Mouse (Mus musculus) heart, embryonic 15.5 days (tissue): ENCODE results near the gene Prdm2. TPM values are rescaled to one million over a fixed set of nuclear protein-coding genes. Genes with fewer than 3 reads are reported as not detected.

Experiments
- ATAC-seq: fragments of 200-750 bp; cut with Nextera tagmentation; replicated peaks from 2 replicates; pipeline ENCODE4 v1.8.0; 2017; ENCODE audit warnings: low read depth, moderate TSS enrichment; ENCODE audit not compliant: insufficient number of reproducible peaks, insufficient read depth, low FRiP score
- H3K27ac ChIP-seq: fragments of 300-500 bp; sonication (generic); 2 replicates; pipeline ENCODE4 v1.5.1; 2015; ENCODE audit warnings: mild to moderate bottlenecking, inconsistent platforms
- H3K27me3 ChIP-seq: fragments of 300-500 bp; sonication (generic); 2 replicates; pipeline ENCODE4 v1.6.1; 2015; ENCODE audit warnings: inconsistent platforms
- H3K36me3 ChIP-seq: fragments of 300-500 bp; sonication (generic); 2 replicates; pipeline ENCODE4 v1.6.1; 2015; ENCODE audit warnings: mild to moderate bottlenecking, inconsistent platforms
- H3K4me1 ChIP-seq: fragments of 300-500 bp; sonication (generic); replicated peaks from 2 replicates; pipeline ENCODE4 v1.6.1; 2015; ENCODE audit warnings: inconsistent platforms
- H3K4me2 ChIP-seq: fragments of 300-500 bp; sonication (generic); 2 replicates; pipeline ENCODE4 v1.6.1; 2015; ENCODE audit warnings: inconsistent platforms, mild to moderate bottlenecking, moderate library complexity
- H3K4me3 ChIP-seq: fragments of 300-500 bp; sonication (generic); 2 replicates; pipeline ENCODE4 v1.5.1; 2015; ENCODE audit warnings: mild to moderate bottlenecking, inconsistent platforms
- H3K9ac ChIP-seq: fragments of 300-500 bp; sonication (generic); 2 replicates; pipeline ENCODE4 v1.6.1; 2015; ENCODE audit warnings: mild to moderate bottlenecking, inconsistent platforms
- H3K9me3 ChIP-seq: fragments of 300-500 bp; sonication (generic); replicated peaks from 2 replicates; pipeline ENCODE4 v1.6.1; 2016; ENCODE audit warnings: inconsistent platforms
- WGBS: fragments of 180-500 bp; shearing (Covaris S2); methylation state at CpG from one replicate; pipeline ENCODE4 v1.1.7; 2015; ENCODE audit warnings: mixed read lengths; 5-methylcytosine and 5-hydroxymethylcytosine counted together
- polyA plus RNA-seq: library from polyadenylated mRNA; unstranded; fragments of >200 nt; fragmentation: Nextera tagmentation; extraction: Ambion mirVana; gene quantifications from 2 replicates; pipeline ENCODE4 v1.2.1, GENCODE M21; 2015

Prdm2 gene
- polyA plus RNA-seq, 1 experiment from 2014 or later: 6.6 TPM

DNA sequence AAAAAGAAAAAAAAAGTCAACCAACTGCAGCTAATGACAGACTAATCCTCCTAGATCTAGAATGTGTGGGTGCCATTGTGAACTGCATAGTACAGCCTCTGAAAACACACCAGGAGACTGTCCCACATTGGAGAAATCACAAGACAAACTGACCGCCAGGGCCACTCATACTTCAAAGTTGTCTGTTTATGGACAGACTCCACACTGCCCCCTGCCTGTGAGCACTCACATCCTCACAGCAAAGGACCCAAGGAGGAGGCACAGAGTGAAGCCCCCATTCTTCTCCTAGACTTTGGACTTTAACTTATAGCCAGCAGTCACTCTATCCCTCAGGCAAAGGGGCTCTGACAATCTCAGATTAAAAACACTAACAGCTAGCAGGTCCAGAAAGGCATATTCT, 61.5 kb downstream of the Prdm2 start:
- Histone ChIP-seq H3K9ac (no peak overlapping the region), H3K4me3 (no peak overlapping the region), H3K36me3 (no peaks in the 10 kb centered on the region), H3K27ac (no peak overlapping the region), H3K9me3 (no peaks in the 10 kb centered on the region), H3K4me1 (peaks cover 24% of the 10 kb centered on the region), H3K27me3 (no peaks in the 10 kb centered on the region), H3K4me2 (no peak overlapping the region)
- 78% methylated on average over 1 of the region's 1 CpGs for WGBS
- no peak for ATAC-seq

DNA sequence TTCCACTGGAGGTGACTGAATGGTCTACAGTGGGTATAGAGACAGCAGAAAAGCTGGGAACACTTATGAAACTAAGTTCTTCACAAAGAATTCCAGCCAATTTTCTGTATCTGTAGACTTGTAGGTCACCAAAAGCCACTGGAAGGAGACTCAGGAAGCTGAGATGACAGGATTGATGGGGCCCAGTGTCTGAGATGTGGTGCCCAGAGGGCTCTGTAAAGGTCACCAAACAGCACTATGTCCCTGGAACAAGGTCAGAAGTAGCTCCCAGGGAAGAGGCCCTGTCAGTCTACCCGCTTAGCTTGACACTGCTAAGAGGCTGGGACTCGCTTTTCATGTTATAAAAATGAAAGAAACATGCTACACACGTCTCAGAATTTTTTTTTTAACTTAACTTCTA, 65.1 kb downstream of the Prdm2 start:
- WGBS: 61% methylated on average over 3 of the region's 3 CpGs

DNA sequence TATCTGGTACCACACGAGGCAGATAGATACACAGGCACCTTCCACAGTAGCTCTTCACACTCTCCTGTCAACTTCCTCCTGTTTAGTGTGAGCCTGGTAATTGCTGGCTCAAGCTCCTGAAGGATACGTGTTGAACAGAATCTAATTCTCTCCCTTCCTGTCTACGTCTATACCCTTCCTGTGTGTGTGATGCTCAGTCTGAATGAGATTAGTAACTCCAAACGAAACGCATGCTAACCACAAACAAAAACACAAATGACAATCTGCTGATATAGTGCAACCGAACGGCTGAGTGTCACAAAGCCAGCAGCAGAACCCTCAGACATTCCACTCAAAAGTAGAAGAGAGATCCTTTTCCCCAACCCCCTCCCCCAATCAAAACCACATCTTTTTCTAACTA, 69.2 kb downstream of the Prdm2 start:
- no peak overlapping the region for H3K27ac ChIP-seq
- H3K9ac ChIP-seq: no peak overlapping the region
- no peaks in the 10 kb centered on the region for H3K27me3 ChIP-seq
- H3K4me2 ChIP-seq: no peak overlapping the region
- no peak overlapping the region for H3K4me3 ChIP-seq
- H3K9me3 ChIP-seq: no peaks in the 10 kb centered on the region
- ATAC-seq: no peak
- peaks cover 20% of the 10 kb centered on the region for H3K4me1 ChIP-seq
- H3K36me3 ChIP-seq: peaks cover 30% of the 10 kb centered on the region
- 45% methylated on average over 7 of the region's 7 CpGs for WGBS

More for the DNA sequence above, 65.1 kb downstream of the Prdm2 start:
- Histone ChIP-seq H3K27me3 (no peaks in the 10 kb centered on the region), H3K4me2 (no peak overlapping the region), H3K4me3 (no peak overlapping the region), H3K9me3 (no peaks in the 10 kb centered on the region), H3K27ac (no peak overlapping the region), H3K4me1 (peaks cover 27% of the 10 kb centered on the region), H3K9ac (no peak overlapping the region), H3K36me3 (no peaks in the 10 kb centered on the region)
- no peak for ATAC-seq

DNA sequence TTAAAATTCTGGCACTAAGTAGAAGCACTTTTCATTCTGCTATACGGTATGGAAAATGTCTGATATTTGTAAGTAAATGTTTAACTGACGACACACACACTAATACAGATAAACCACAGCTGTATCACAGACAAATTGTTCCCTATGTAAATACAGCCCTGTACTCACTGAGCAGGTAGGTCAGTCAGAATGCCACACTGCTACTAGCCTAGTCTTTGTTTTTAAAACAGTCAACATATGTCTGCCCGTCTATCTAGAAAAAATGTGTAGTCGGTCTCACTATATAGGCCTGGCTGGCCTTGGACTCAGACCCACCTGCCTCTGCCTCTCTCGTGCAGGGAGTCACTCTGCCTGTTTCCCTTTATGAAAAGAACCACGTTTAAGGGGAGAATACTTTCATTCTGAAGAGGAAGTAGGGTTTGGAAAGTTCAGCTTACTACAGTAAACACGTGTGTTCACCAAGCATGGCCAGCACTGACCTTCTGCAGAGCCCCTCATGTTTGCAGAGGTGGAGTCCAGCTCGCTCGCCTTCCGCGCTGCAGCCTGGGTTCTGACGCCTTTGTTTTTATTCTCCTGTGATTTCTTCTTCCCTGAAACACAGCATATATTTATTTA, 71.0 kb downstream of the Prdm2 start:
- Histone ChIP-seq H3K4me1 (peaks cover 13% of the 10 kb centered on the region), H3K9ac (no peak overlapping the region), H3K36me3 (peaks cover 33% of the 10 kb centered on the region), H3K27me3 (no peaks in the 10 kb centered on the region), H3K9me3 (no peaks in the 10 kb centered on the region), H3K4me3 (no peak overlapping the region), H3K4me2 (no peak overlapping the region), H3K27ac (no peak overlapping the region)
- ATAC-seq: no peak
- WGBS: 78% methylated on average over 12 of the region's 12 CpGs

DNA sequence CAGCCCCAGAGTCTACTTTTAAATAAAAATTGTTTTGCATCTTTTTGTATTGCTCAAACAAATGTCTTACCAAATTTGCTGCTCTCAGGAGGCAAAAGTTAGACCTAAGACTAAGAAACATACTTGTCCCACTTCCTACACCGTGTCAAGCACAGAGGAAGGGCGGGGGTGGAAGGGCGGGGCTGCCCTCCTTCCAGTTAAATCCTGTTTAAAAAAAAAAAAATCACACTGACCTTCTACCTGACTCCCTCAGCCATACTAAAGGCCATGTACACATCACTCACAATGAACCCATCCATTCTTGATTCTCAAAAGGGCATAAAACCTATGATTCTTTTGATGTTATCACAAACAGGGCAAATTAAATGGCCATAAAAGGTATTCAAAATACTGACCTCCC, 71.9 kb downstream of the Prdm2 start:
- 86% methylated on average over 3 of the region's 3 CpGs for WGBS
- H3K9me3 ChIP-seq: no peaks in the 10 kb centered on the region

DNA sequence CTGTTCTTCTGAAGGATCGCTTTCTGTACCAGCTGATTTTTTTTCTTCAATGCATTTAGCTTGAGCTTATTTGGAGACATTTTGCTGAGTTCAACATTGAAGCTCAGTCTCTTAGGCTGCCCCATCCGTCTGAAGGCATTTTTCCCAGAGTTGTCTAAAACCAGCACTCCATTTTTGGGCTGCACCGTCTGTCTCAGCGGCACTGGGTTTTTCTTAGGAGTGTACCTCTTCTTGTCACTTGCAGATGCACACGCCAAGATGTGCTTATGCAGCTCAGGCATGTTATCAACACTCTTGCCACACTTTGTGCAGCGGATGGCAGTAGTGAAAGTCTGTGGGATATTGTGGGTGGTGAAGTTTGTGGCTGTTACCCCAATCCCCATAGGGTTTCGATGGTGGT, 80.4 kb downstream of the Prdm2 start:
- no peak overlapping the region for H3K4me3 ChIP-seq
- no peak for ATAC-seq
- H3K27me3 ChIP-seq: no peaks in the 10 kb centered on the region
- no peak overlapping the region for H3K4me2 ChIP-seq
- WGBS: 86% methylated on average over 7 of the region's 7 CpGs
- H3K9me3 ChIP-seq: no peaks in the 10 kb centered on the region
- H3K9ac ChIP-seq: no peak overlapping the region
- H3K36me3 ChIP-seq: peaks cover 56% of the 10 kb centered on the region
- no peak overlapping the region for H3K27ac ChIP-seq
- no peaks in the 10 kb centered on the region for H3K4me1 ChIP-seq

More for the DNA sequence above, 71.9 kb downstream of the Prdm2 start:
- peaks cover 37% of the 10 kb centered on the region for H3K36me3 ChIP-seq
- no peaks in the 10 kb centered on the region for H3K27me3 ChIP-seq
- no peak overlapping the region for H3K9ac ChIP-seq
- no peak for ATAC-seq
- H3K4me3 ChIP-seq: no peak overlapping the region
- peaks cover 9% of the 10 kb centered on the region for H3K4me1 ChIP-seq
- H3K4me2 ChIP-seq: no peak overlapping the region
- no peak overlapping the region for H3K27ac ChIP-seq

DNA sequence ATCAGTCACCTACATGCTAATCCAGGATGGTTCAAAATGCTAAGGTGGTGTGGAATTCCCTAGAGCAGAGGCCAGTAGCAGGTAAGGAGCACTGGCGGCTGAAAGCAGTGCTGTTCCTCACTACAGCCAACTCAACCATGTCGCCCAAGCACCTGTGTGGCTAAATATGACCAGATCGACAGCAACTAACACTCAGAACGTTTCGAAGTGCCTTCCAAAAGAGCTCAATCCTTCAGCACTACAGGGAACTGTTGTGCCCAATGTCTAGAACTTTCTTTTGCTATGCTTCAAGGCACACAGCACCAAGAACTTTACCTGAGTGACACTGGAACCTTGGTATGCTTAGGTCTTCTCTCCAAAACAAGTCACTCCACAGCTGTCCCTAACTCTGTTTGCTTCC, 82.4 kb downstream of the Prdm2 start:
- WGBS: 88% methylated on average over 5 of the region's 5 CpGs
- ATAC-seq: no peak
- H3K36me3 ChIP-seq: peaks cover 44% of the 10 kb centered on the region
- H3K9me3 ChIP-seq: no peaks in the 10 kb centered on the region
- no peaks in the 10 kb centered on the region for H3K4me1 ChIP-seq
- no peak overlapping the region for H3K27ac ChIP-seq
- H3K27me3 ChIP-seq: no peaks in the 10 kb centered on the region
- H3K4me3 ChIP-seq: no peak overlapping the region
- no peak overlapping the region for H3K9ac ChIP-seq
- no peak overlapping the region for H3K4me2 ChIP-seq

DNA sequence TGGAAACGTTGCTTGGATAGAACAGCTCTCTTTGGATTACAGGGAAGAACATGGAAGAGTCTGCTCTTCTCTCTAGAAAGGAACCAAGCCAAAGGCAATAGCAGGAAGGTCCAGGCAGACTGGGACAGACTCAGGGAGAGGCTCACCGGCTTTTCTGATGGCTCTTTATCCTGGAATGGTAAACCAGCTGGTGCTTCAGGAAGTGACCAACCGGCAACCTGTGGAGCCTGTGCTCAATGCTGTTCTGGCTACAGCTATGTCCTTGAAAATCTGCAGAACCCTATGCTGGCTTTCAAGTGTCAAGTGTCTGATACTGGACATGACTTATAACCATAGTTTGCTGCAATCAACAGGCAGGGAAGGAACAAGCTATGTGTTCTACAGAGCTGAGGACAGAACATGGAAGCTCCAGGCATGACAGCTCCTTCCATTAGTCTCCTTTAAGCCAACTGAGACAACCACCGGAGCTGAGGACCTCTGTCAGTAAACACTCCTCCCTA, 83.5 kb downstream of the Prdm2 start:
- no peak for ATAC-seq
- H3K9ac ChIP-seq: no peak overlapping the region
- H3K27ac ChIP-seq: no peak overlapping the region
- no peak overlapping the region for H3K4me3 ChIP-seq
- H3K9me3 ChIP-seq: no peaks in the 10 kb centered on the region
- WGBS: 61% methylated on average over 4 of the region's 4 CpGs
- no peaks in the 10 kb centered on the region for H3K27me3 ChIP-seq
- no peak overlapping the region for H3K4me2 ChIP-seq
- no peaks in the 10 kb centered on the region for H3K4me1 ChIP-seq
- peaks cover 32% of the 10 kb centered on the region for H3K36me3 ChIP-seq

DNA sequence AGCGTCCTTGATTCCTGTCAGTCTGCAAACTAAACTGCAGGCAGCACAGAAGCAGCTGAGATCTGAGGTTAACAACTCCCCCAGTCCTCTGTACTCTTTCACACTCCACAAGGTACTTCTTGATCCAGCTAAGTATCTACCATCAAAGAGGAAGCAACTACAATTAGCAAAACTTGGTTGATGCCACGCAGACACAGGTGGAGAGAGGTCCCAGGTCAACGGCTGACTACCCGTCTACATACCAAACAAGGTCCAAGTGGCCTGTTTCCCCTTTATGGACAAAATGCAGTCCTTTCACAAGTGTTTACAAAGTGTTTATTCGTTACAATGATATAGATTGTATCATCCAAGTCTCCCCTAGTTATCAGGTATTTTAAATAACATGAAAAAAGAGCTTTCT, 85.6 kb downstream of the Prdm2 start:
- no peak for ATAC-seq
- no peak overlapping the region for H3K27ac ChIP-seq
- peaks cover 11% of the 10 kb centered on the region for H3K4me1 ChIP-seq
- no peak overlapping the region for H3K4me3 ChIP-seq
- no peaks in the 10 kb centered on the region for H3K27me3 ChIP-seq
- no peak overlapping the region for H3K9ac ChIP-seq
- peaks cover 11% of the 10 kb centered on the region; the same call in 1 of the 2 replicates for H3K36me3 ChIP-seq
- 79% methylated on average over 5 of the region's 5 CpGs for WGBS
- H3K4me2 ChIP-seq: no peak overlapping the region
- no peaks in the 10 kb centered on the region for H3K9me3 ChIP-seq

DNA sequence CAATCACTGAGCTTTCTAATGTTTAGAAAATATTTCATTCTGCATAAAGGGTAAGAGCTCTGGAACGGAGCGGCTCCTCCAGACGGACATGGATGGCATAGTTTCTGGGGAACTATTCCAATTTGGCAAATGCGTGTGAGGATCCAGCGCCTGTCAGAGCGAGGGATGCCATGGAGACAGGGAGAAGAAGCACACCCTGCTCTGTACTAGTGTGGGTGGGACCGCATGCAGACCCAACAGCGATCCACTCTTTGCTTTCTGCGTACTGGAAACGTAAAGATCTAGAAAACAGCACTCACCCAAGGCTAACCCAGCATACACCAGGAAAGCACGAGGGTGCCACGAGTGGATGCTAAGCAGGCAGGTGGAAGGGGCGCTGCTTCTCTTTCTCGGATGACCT, 86.3 kb downstream of the Prdm2 start:
- ATAC-seq: no peak
- 91% methylated on average over 14 of the region's 14 CpGs for WGBS
- Histone ChIP-seq H3K9ac (no peak overlapping the region), H3K36me3 (peaks cover 4% of the 10 kb centered on the region; the same call in 1 of the 2 replicates), H3K4me2 (no peak overlapping the region), H3K9me3 (no peaks in the 10 kb centered on the region), H3K27ac (no peak overlapping the region), H3K27me3 (no peaks in the 10 kb centered on the region), H3K4me1 (peaks cover 11% of the 10 kb centered on the region), H3K4me3 (no peak overlapping the region)

DNA sequence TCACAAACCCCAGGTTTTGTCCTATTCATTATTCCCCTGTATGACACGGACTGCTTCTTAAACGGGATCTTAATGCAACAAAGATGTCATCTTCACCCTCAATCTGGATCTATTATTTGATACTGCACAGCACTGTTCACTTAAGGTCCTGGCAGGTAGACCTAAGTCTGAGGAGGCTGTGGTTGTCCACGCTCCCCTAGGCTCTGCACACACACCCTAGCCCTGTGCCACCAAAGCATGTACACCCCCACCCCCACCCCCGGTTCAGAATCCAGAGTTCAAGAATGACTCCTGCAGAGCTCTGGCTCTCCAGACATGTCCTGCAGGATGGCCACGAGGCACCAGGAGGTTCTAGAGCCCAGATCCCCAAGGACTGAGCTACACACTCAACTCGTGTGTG, 87.5 kb downstream of the Prdm2 start:
- H3K27me3 ChIP-seq: no peaks in the 10 kb centered on the region
- H3K4me3 ChIP-seq: no peak overlapping the region
- no peaks in the 10 kb centered on the region for H3K36me3 ChIP-seq
- no peak; the same call in 1 of the 2 replicates for ATAC-seq
- H3K27ac ChIP-seq: no peak overlapping the region
- 75% methylated on average over 6 of the region's 6 CpGs for WGBS
- no peak overlapping the region for H3K9ac ChIP-seq
- H3K4me2 ChIP-seq: no peak overlapping the region
- peaks cover 12% of the 10 kb centered on the region for H3K4me1 ChIP-seq
- H3K9me3 ChIP-seq: no peaks in the 10 kb centered on the region

DNA sequence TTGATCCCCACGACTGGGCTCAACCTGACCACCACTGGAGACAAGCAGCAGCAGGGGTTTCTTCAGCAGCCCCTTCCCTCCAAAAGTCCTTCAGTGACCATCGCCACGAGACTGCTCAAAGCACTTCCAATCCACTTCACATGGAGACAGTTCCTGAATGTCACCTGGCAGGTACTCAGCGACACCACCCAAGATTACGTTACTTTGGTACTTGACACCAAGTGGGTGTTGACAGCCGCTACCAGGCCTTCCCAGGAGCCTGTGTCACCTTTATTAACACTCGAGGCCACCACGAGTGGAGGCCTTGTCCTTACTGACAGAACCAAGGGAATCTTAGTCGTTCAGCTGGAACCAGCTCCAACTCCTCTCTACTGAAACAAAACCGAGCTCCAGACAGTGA, 89.8 kb downstream of the Prdm2 start:
- H3K9me3 ChIP-seq: no peaks in the 10 kb centered on the region
- no peak for ATAC-seq
- no peak overlapping the region for H3K27ac ChIP-seq
- H3K9ac ChIP-seq: no peak overlapping the region
- H3K4me3 ChIP-seq: no peak overlapping the region
- H3K27me3 ChIP-seq: no peaks in the 10 kb centered on the region
- H3K4me1 ChIP-seq: peaks cover 27% of the 10 kb centered on the region
- 40% methylated on average over 10 of the region's 10 CpGs for WGBS
- H3K36me3 ChIP-seq: no peaks in the 10 kb centered on the region
- H3K4me2 ChIP-seq: no peak overlapping the region
